ENCODE assay signal across 26 mouse cellular contexts in genomic region chr2:76693765-76694164, GRCm38 (mm10). TPM values are rescaled to one million over a fixed set of nuclear protein-coding genes. Genes with fewer than 3 reads are reported as not detected.
"Had no signal": no experiment of that assay in that cellular context is flagged by ENCODE, and none has a peak within 500 bp of the region (broad histone marks: within the 10 kb centered on the region; RNA-seq: fewer than 3 reads in every experiment).

No protein-coding gene starts in this region.

- H3K4me3 ChIP-seq: gastrocnemius, adult 2 months; heart, embryonic 10.5 days; heart, embryonic 12.5 days; hindbrain, embryonic 10.5 days; hindbrain, embryonic 12.5 days; intestine, embryonic 15.5 days; layer of hippocampus, adult 2 months; limb, embryonic 13.5 days; limb, embryonic 15.5 days; liver, embryonic 12.5 days had no signal

- H3K27ac ChIP-seq: gastrocnemius, adult 2 months; heart, embryonic 10.5 days; hindbrain, embryonic 10.5 days; hindbrain, embryonic 12.5 days; hindbrain, embryonic 14.5 days; intestine, embryonic 15.5 days; layer of hippocampus, adult 2 months; limb, embryonic 13.5 days; limb, embryonic 15.5 days; liver, embryonic 12.5 days had no signal

- DNase-seq: gastrocnemius, adult 2 months; gastrocnemius, postnatal 10 days; gastrocnemius, postnatal 25 days; heart, postnatal 10 days; heart, postnatal 4 days; kidney, adult 18-20 months; kidney, adult 8-10 months; kidney, postnatal 10 days; kidney, postnatal 25 days; kidney, postnatal 4 days; left cerebral cortex, postnatal 4 days had no signal

- H3K4me1 ChIP-seq: hindbrain, embryonic 10.5 days; hindbrain, embryonic 12.5 days; intestine, embryonic 15.5 days; limb, embryonic 13.5 days; limb, embryonic 15.5 days; liver, embryonic 12.5 days had no signal

- H3K9ac ChIP-seq: heart, embryonic 12.5 days; hindbrain, embryonic 12.5 days; hindbrain, embryonic 14.5 days; intestine, embryonic 15.5 days; limb, embryonic 13.5 days; limb, embryonic 15.5 days; liver, embryonic 12.5 days had no signal

- H3K4me2 ChIP-seq: heart, embryonic 12.5 days; hindbrain, embryonic 12.5 days; hindbrain, embryonic 14.5 days; intestine, embryonic 15.5 days; limb, embryonic 13.5 days; limb, embryonic 15.5 days; liver, embryonic 12.5 days had no signal

- ATAC-seq: hindbrain, embryonic 16.5 days; inflammation-experienced regulatory T-cells, adult 6 months; intestine, embryonic 15.5 days; intestine, postnatal 0 days; liver, embryonic 12.5 days had no signal

- H3K9me3 ChIP-seq: heart, embryonic 10.5 days; heart, embryonic 12.5 days; hindbrain, embryonic 10.5 days; hindbrain, embryonic 12.5 days; intestine, embryonic 15.5 days; limb, embryonic 13.5 days; limb, embryonic 15.5 days; liver, embryonic 12.5 days had no signal

- H3K27me3 ChIP-seq: heart, embryonic 12.5 days; hindbrain, embryonic 12.5 days; intestine, embryonic 15.5 days; limb, embryonic 13.5 days; limb, embryonic 15.5 days; liver, embryonic 12.5 days had no signal

RNA-seq across cellular contexts. Expression of gene Pjvk, which starts 45.5 kb away (rescaled TPM):
- polyA plus RNA-seq: heart, embryonic 12.5 days; heart, embryonic 14.5 days; inflammation-experienced regulatory T-cells, adult 6 months; liver, adult 2 months; liver, embryonic 12.5 days had no signal
